Mouse (Mus musculus) midbrain, embryonic 15.5 days (tissue): ENCODE results near the gene Wdr62. TPM values are rescaled to one million over a fixed set of nuclear protein-coding genes. Genes with fewer than 3 reads are reported as not detected.

Source experiments
- ATAC-seq: fragments of 200-750 bp; cut with Nextera tagmentation; replicated peaks from 2 replicates; pipeline ENCODE4 v1.8.0; 2017; ENCODE audit warnings: moderate TSS enrichment
- H3K27ac ChIP-seq: fragments of 300-500 bp; sonication (generic); 2 replicates; pipeline ENCODE4 v1.5.1; 2015; ENCODE audit warnings: mild to moderate bottlenecking, inconsistent platforms
- H3K27me3 ChIP-seq: fragments of 300-500 bp; sonication (generic); replicated peaks from 2 replicates; pipeline ENCODE4 v1.6.1; 2015; ENCODE audit warnings: inconsistent platforms
- H3K36me3 ChIP-seq: fragments of 300-500 bp; sonication (generic); replicated peaks from 2 replicates; pipeline ENCODE4 v1.6.1; 2015; ENCODE audit warnings: inconsistent platforms
- H3K4me1 ChIP-seq: fragments of 300-500 bp; sonication (generic); 2 replicates; pipeline ENCODE4 v1.6.1; 2015; ENCODE audit warnings: inconsistent platforms
- H3K4me2 ChIP-seq: fragments of 300-500 bp; sonication (generic); 2 replicates; pipeline ENCODE4 v1.6.1; 2015; ENCODE audit warnings: inconsistent platforms, mild to moderate bottlenecking, moderate library complexity
- H3K4me3 ChIP-seq: fragments of 300-500 bp; sonication (generic); 2 replicates; pipeline ENCODE4 v1.5.1; 2015; ENCODE audit warnings: mild to moderate bottlenecking, inconsistent platforms
- H3K9ac ChIP-seq: fragments of 300-500 bp; sonication (generic); 2 replicates; pipeline ENCODE4 v1.6.1; 2015; ENCODE audit warnings: mild to moderate bottlenecking, inconsistent platforms
- H3K9me3 ChIP-seq: fragments of 300-500 bp; sonication (generic); 2 replicates; pipeline ENCODE4 v1.6.1; 2016; ENCODE audit warnings: inconsistent platforms
- WGBS: fragments of 180-500 bp; shearing (Covaris S2); methylation state at CpG from one replicate; pipeline ENCODE4 v1.1.7; 2015; ENCODE audit warnings: mixed read lengths; 5-methylcytosine and 5-hydroxymethylcytosine counted together
- polyA plus RNA-seq: library from polyadenylated mRNA; unstranded; fragments of >200 nt; fragmentation: Nextera tagmentation; extraction: Ambion mirVana; gene quantifications from 2 replicates; pipeline ENCODE4 v1.2.1, GENCODE M21; 2015

Gene Wdr62
- polyA plus RNA-seq, 1 experiment from 2014 or later = 3.8 TPM

DNA sequence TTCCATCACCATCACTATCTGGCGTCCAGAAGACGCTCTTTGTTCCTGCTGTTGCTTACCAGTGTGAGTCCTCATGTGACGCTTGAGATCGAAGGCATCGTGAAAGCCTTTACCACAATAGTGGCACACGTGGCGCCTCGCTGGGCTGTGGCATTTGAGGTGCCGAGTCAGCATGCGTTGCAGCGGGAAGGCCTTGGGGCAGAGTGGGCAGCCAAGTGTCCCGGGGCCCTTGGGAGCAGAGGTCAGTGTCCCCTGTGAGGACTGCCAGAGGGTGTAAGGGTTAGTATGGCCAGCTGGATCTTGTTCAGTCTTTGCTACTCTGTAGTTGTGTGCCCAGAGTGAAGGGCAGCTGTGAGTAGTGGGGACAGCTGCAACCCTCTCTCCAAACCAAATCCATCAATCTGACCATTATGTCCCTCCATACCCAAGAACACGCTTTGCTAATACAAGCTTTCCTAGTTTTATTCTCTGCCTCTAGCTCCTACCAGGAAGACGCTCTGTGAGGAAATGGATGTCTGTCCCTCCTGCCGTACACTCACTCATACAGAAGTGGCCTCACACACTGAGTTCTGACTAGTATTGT is 45.9 kb downstream of the Wdr62 start:
- Histone ChIP-seq H3K27me3 (no peaks in the 10 kb centered on the region), H3K4me1 (peaks cover 23% of the 10 kb centered on the region), H3K9me3 (no peaks in the 10 kb centered on the region), H3K4me2 (no peak overlapping the region), H3K9ac (no peak overlapping the region), H3K4me3 (no peak overlapping the region), H3K36me3 (peaks cover 6% of the 10 kb centered on the region; the same call in 1 of the 2 replicates), H3K27ac (no peak overlapping the region)
- ATAC-seq = no peak
- 95% methylated on average over 15 of the region's 15 CpGs for WGBS

DNA sequence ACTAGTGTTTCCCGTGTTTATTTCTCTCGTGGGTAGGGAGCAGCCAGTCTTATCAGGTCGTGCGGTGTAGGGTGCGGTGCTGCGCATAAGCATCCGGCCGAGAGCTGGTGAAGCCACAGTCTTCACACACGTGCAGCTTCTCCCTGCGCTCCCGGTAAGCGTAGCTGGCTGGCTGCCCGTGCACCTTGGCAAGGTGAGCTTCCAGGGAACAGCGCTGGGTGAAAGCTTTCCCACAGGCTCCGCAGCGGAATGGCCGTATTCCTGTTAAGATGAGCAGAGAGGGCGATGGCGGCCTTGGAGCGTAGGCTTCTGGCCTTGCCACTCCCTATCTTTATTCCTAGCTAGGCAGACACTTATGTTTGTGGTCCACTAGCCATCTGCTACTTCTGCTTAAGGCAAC is 46.8 kb downstream of the Wdr62 start:
- no peak overlapping the region for H3K9ac ChIP-seq
- peak overlapping the region; percentile 84; the same call in 1 of the 2 replicates for H3K4me2 ChIP-seq
- H3K4me3 ChIP-seq = no peak overlapping the region
- H3K36me3 ChIP-seq = peaks cover 6% of the 10 kb centered on the region; the same call in 1 of the 2 replicates
- WGBS = 89% methylated on average over 20 of the region's 20 CpGs
- peaks cover 23% of the 10 kb centered on the region for H3K4me1 ChIP-seq
- no peaks in the 10 kb centered on the region for H3K9me3 ChIP-seq
- no peak for ATAC-seq
- no peaks in the 10 kb centered on the region for H3K27me3 ChIP-seq
- no peak overlapping the region for H3K27ac ChIP-seq

GRCm38 (mm10) chr7:30232631-30233148 is 47.5 kb downstream of the Wdr62 start:
- peak; percentile 17; the same call in 1 of the 2 replicates for ATAC-seq
- no peaks in the 10 kb centered on the region for H3K9me3 ChIP-seq
- peak overlapping the region; percentile 84 for H3K4me2 ChIP-seq
- peak overlapping the region; percentile 54 for H3K9ac ChIP-seq
- H3K36me3 ChIP-seq = peaks cover 6% of the 10 kb centered on the region; the same call in 1 of the 2 replicates
- no peaks in the 10 kb centered on the region for H3K27me3 ChIP-seq
- 7% methylated on average over 24 of the region's 24 CpGs for WGBS
- peak overlapping the region; percentile 53 for H3K4me3 ChIP-seq
- H3K4me1 ChIP-seq = peaks cover 23% of the 10 kb centered on the region
- peak overlapping the region; percentile 98 for H3K27ac ChIP-seq

GRCm38 (mm10) chr7:30231669-30232454 is 48.4 kb downstream of the Wdr62 start, which contains the start of the genes Polr2i and Tbcb:
Polr2i (plus strand) TSS chr7:30231948.
Tbcb (minus strand) TSS chr7:30232272.
- H3K4me2 ChIP-seq = peak within 1 kb of the TSS; percentile 84
- peak within 1 kb of the TSS; percentile 54 for H3K9ac ChIP-seq
- H3K4me1 ChIP-seq = peaks cover 23% of the 10 kb centered on the region
- H3K9me3 ChIP-seq = no peaks in the 10 kb centered on the region
- ATAC-seq = peak; percentile 96
- peak within 1 kb of the TSS; percentile 53 for H3K4me3 ChIP-seq
- H3K27me3 ChIP-seq = no peaks in the 10 kb centered on the region
- under 1% methylated on average over 67 of the region's 67 CpGs for WGBS
- H3K27ac ChIP-seq = peak within 1 kb of the TSS; percentile 98
- peaks cover 15% of the 10 kb centered on the region for H3K36me3 ChIP-seq

GRCm38 (mm10) chr7:30231328-30231668 is 48.9 kb downstream of the Wdr62 start:
- H3K4me2 ChIP-seq = peak overlapping the region; percentile 84
- H3K27me3 ChIP-seq = no peaks in the 10 kb centered on the region
- peaks cover 20% of the 10 kb centered on the region for H3K36me3 ChIP-seq
- no peaks in the 10 kb centered on the region for H3K9me3 ChIP-seq
- H3K4me3 ChIP-seq = peak overlapping the region; percentile 53
- peak; percentile 59; the same call in 1 of the 2 replicates for ATAC-seq
- peak overlapping the region; percentile 98 for H3K27ac ChIP-seq
- H3K4me1 ChIP-seq = peaks cover 23% of the 10 kb centered on the region
- peak overlapping the region; percentile 54 for H3K9ac ChIP-seq
- WGBS = 0% methylated on average over 16 of the region's 16 CpGs

DNA sequence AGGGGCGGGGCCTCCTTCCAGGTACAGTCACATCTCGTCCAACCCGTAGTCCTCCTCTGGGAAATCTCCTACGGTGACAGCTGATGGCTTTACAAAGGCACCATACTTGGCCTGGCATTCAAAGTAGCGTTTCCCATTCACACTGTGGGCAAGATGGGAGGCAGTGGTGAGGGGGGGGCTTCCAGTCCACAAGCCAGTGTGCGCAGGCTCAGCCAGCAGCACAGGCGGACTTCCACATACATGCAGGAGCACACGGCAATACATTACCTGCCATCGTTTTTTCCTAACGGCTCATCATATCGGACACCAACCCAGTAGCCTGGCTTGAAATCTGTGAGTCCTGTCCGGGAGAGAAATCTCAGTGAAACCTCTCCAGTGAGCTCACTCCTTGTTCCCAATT is 56.0 kb downstream of the Wdr62 start:
- no peak overlapping the region for H3K4me3 ChIP-seq
- H3K36me3 ChIP-seq = peaks cover 44% of the 10 kb centered on the region
- no peaks in the 10 kb centered on the region for H3K27me3 ChIP-seq
- no peak for ATAC-seq
- no peaks in the 10 kb centered on the region for H3K9me3 ChIP-seq
- H3K4me2 ChIP-seq = no peak overlapping the region
- no peak overlapping the region for H3K9ac ChIP-seq
- WGBS = 93% methylated on average over 12 of the region's 12 CpGs
- no peak overlapping the region for H3K27ac ChIP-seq
- H3K4me1 ChIP-seq = peaks cover 9% of the 10 kb centered on the region

DNA sequence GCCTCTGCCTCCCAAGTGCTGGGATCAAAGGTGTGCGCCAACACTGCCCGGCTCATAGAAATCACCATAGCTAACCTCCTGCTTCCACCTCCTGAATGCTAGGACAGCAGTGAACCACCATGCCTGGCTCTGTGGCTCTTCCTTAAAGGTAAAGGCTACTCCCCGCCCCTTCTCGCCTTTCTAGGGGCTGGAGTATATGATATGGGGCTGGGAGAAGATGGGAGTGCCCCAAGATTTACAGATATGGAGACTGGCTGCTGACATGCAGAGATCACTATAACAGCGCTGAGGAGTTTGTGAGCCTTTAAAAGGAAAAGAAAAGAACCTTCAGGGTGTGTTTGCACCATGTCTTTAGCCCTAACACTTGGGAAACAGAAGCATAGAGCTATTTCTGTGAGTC is 58.0 kb downstream of the Wdr62 start:
- H3K36me3 ChIP-seq = peaks cover 38% of the 10 kb centered on the region
- H3K9me3 ChIP-seq = no peaks in the 10 kb centered on the region
- H3K4me1 ChIP-seq = peaks cover 12% of the 10 kb centered on the region
- WGBS = 92% methylated on average over 5 of the region's 5 CpGs
- H3K4me3 ChIP-seq = no peak overlapping the region
- no peak overlapping the region for H3K4me2 ChIP-seq
- no peak overlapping the region for H3K9ac ChIP-seq
- ATAC-seq = no peak
- H3K27me3 ChIP-seq = no peaks in the 10 kb centered on the region
- no peak overlapping the region for H3K27ac ChIP-seq

GRCm38 (mm10) chr7:30221433-30221832 is 58.8 kb downstream of the Wdr62 start:
- 86% methylated on average over 3 of the region's 3 CpGs for WGBS
- no peak for ATAC-seq

DNA sequence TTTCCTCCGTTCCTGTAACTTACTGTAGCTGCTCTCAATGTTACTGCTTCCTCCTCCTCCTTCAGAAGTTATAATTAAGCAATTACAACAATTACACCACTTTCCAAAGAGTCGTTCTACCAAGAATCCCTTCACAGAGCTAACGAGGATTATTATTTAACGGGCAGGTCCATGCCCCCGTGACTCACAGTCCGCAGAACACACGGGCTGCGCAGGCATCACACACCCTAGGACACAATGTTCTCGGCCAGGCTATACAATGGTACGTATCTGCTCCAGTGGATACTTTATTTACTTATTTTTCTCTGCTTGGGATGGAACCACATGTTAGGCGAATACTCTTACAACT is 60.2 kb downstream of the Wdr62 start:
- no peak for ATAC-seq
- peak overlapping the region; percentile 43 for H3K4me3 ChIP-seq
- peak overlapping the region; percentile 32; the same call in 1 of the 2 replicates for H3K27ac ChIP-seq
- no peaks in the 10 kb centered on the region for H3K27me3 ChIP-seq
- H3K4me1 ChIP-seq = peaks cover 17% of the 10 kb centered on the region
- peak overlapping the region; percentile 88 for H3K4me2 ChIP-seq
- peak overlapping the region; percentile 47 for H3K9ac ChIP-seq
- H3K9me3 ChIP-seq = no peaks in the 10 kb centered on the region
- H3K36me3 ChIP-seq = peaks cover 19% of the 10 kb centered on the region
- 19% methylated on average over 11 of the region's 11 CpGs for WGBS

More at GRCm38 (mm10) chr7:30221433-30221832, 58.8 kb downstream of the Wdr62 start:
- no peaks in the 10 kb centered on the region for H3K27me3 ChIP-seq
- H3K36me3 ChIP-seq = peaks cover 31% of the 10 kb centered on the region
- no peak overlapping the region for H3K4me2 ChIP-seq
- no peak overlapping the region for H3K4me3 ChIP-seq
- peaks cover 15% of the 10 kb centered on the region for H3K4me1 ChIP-seq
- H3K9me3 ChIP-seq = no peaks in the 10 kb centered on the region
- no peak overlapping the region for H3K9ac ChIP-seq
- H3K27ac ChIP-seq = no peak overlapping the region

- H3K4me2 ChIP-seq = peak overlapping the region; percentile 88
- WGBS = 8% methylated on average over 16 of the region's 16 CpGs
- H3K27ac ChIP-seq = peak overlapping the region; percentile 74
- H3K9me3 ChIP-seq = no peaks in the 10 kb centered on the region
- peak; percentile 65 for ATAC-seq
- H3K4me1 ChIP-seq = peaks cover 17% of the 10 kb centered on the region
- peak overlapping the region; percentile 47 for H3K9ac ChIP-seq
- H3K4me3 ChIP-seq = peak overlapping the region; percentile 43
- H3K27me3 ChIP-seq = no peaks in the 10 kb centered on the region
- peaks cover 17% of the 10 kb centered on the region for H3K36me3 ChIP-seq
Observed at GRCm38 (mm10) chr7:30219293-30220007, 60.8 kb downstream of the Wdr62 start.

- peak; percentile 43; the same call in 1 of the 2 replicates for ATAC-seq
- Histone ChIP-seq H3K4me3 (no peak overlapping the region), H3K9me3 (no peaks in the 10 kb centered on the region), H3K27me3 (no peaks in the 10 kb centered on the region), H3K9ac (no peak overlapping the region), H3K36me3 (no peaks in the 10 kb centered on the region), H3K4me2 (no peak overlapping the region), H3K4me1 (peaks cover 17% of the 10 kb centered on the region), H3K27ac (no peak overlapping the region)
- 74% methylated on average over 2 of the region's 2 CpGs for WGBS
Observed at GRCm38 (mm10) chr7:30217277-30217676, 62.9 kb downstream of the Wdr62 start.

DNA sequence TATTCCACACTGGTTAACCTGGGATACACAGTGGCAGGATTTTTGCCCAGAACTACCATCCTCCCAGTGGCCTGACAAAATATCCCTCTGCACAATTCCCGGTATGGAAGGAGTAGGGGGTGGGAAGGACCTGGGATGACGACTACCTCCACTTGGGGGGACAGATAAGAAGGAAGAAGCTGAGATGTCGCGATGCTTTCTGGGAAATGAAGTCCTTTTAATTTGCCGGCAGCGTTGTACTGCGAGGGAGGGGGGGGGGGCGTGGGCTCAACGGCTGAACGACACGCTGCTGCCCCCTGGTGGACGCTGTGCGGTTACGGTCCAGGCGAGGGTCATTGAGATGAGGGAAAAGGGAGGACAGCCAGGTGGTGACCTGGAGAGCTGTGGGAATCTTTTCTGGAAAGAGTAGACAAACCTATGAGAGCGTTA is 63.5 kb downstream of the Wdr62 start:
- Histone ChIP-seq H3K27ac (peak overlapping the region; percentile 59), H3K4me1 (peaks cover 17% of the 10 kb centered on the region), H3K4me3 (peak overlapping the region; percentile 21), H3K9ac (no peak overlapping the region), H3K27me3 (no peaks in the 10 kb centered on the region), H3K9me3 (no peaks in the 10 kb centered on the region), H3K36me3 (no peaks in the 10 kb centered on the region), H3K4me2 (peak overlapping the region; percentile 48)
- WGBS = under 1% methylated on average over 16 of the region's 16 CpGs
- peak; percentile 85 for ATAC-seq
